Mouse (Mus musculus): ENCODE data around the gene Csf2rb2. TPM values are rescaled to one million over a fixed set of nuclear protein-coding genes. Genes with fewer than 3 reads are reported as not detected.
"Not testable (repeated sequence)": the region's sequence is repeated elsewhere in the genome, so short reads cannot be mapped to it uniquely, and the experiment has no call there.

Csf2rb2 gene
- polyA plus RNA-seq, 1 experiment from 2014 or later, result 0.17 TPM

DNA sequence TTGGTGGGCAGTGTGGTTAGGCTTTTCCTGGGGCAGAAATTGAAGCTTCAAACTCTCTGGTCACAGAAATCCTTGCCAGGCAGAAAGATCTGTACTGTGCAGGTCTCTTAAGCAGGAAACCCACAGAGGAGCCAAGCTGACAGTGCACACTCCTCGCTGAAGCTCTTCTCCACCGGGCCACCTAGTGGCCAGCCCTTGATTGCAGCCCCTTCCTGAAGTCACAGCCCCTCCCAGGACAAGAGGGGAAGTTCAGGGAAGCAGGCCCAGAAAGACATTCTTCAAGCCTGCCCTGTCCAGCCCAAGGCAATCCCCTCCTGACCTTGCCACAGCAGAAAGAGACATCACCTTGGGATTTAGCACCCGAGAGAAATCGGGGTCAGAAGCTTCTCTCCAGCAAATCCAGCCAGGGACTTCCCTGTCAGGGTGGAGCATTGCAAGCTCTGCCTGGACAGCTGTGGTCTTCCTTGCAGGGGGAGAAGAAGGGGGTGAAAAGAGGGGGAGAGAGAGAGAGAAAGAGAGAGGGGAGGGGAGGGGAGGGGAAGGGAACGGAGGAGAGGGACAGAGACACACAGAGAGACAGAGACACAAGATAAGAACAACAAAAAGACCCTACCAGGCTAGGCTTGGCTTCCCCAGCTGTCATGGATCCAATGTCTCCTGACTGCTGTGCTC, 15.4 kb upstream of the Csf2rb2 start:
- Histone ChIP-seq H3K27ac (replicated peaks) (0 out of 2 replicates have a peak overlapping the region, but pooled peaks have one; percentile 24), H3K4me1 (replicated peaks; ENCODE audit: control insufficient read depth, insufficient read depth) (no peaks in the 10 kb centered on the region), H3K27me3 (ENCODE audit: control insufficient read depth, insufficient read depth, low read length) (no peaks in the 10 kb centered on the region), H3K9ac (ENCODE audit: low read length) (no peak overlapping the region), H3K4me3 (ENCODE audit: low read depth, low read length) (no peak overlapping the region), H3K4me2 (replicated peaks; ENCODE audit: low read depth) (no peak overlapping the region), H3K9me3 (ENCODE audit: control insufficient read depth, low read length) (no peaks in the 10 kb centered on the region), H3K36me3 (ENCODE audit: control insufficient read depth, insufficient read depth, low read length) (no peaks in the 10 kb centered on the region)
- 6% methylated on average over 5 of the region's 5 CpGs for WGBS
- ATAC-seq (ENCODE audit: low FRiP score, low TSS enrichment) (peak; percentile 80; the same call in 1 of the 2 replicates), DNase-seq (ENCODE audit: low spot score) (peak; percentile 68)
- TF ChIP-seq EP300 (optimal IDR thresholded peaks at IDR 0.05), result no peak
- peak; percentile 88 for TF ChIP-seq CTCF (IDR thresholded peaks at IDR 0.05; ENCODE audit: low read depth)

DNA sequence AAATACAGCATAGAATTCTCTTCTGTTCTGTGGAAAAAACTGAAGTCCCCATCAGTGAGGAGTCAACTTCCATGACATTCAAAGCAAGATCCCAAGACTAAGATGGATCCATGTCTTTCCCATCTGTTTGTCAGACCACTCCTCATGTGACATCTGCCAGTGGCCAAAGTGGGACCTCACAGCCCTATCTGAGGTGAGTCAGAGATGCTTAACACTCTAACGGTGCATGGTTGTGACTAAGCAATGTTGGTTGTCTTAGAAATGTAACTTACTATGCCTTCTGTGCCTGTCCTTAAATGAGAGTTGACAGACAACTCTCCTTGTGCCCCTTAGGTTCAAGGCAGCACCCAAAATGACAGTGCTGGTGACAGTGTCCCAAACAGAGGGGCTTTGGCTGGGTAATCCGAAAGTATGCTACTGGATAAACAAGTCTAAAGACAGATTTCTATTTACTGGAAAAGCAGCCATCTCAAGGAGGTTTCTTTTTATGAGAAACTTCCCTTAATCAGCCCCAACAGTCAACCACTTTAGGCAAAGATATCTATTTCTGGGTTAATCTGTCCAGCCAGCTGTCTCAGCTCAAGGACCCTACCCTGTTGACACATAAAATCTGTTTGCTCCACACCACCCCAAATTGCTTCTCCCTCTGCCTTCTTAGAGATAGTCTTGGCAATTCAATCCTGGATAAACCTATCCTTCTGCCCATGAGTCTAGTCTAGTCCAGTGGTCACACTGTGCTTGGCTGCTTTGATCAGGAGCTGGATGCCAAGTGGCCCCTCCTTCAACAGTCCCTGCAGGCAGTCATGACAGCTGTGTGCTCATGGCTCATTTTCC, 13.0 kb upstream of the Csf2rb2 start:
- H3K4me2 ChIP-seq (replicated peaks; ENCODE audit: low read depth); H3K4me3 ChIP-seq (ENCODE audit: low read depth, low read length); H3K9me3 ChIP-seq (ENCODE audit: control insufficient read depth, low read length); H3K4me1 ChIP-seq (replicated peaks; ENCODE audit: control insufficient read depth, insufficient read depth); H3K9ac ChIP-seq (ENCODE audit: low read length); H3K36me3 ChIP-seq (ENCODE audit: control insufficient read depth, insufficient read depth, low read length); DNase-seq (ENCODE audit: low spot score); ATAC-seq (ENCODE audit: low FRiP score, low TSS enrichment); H3K27me3 ChIP-seq (ENCODE audit: control insufficient read depth, insufficient read depth, low read length); H3K27ac ChIP-seq (replicated peaks): not testable (repeated sequence)
- 64% methylated on average over 2 of the region's 2 CpGs for WGBS

DNA sequence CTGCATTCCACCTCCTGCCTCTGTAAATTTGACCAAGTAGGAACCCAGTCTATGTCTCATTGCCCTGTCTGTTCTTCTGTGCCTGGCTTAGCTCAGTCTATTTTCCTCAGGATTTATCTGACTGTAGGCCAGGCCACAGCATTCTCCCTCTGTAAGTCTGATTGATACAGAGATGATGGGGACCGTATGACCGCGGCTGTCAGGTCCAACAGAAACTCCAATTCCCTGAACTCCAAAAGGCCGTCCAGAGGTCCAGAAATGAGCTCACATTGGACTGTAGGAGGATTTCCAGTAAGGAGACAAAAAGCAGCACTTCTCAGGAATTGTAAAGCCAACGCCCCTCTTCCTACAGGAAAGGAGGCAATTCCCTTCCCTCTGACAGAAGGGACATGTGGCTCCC, 8.1 kb upstream of the Csf2rb2 start:
- DNase-seq (ENCODE audit: low spot score); H3K36me3 ChIP-seq (ENCODE audit: control insufficient read depth, insufficient read depth, low read length); H3K9me3 ChIP-seq (ENCODE audit: control insufficient read depth, low read length); H3K27me3 ChIP-seq (ENCODE audit: control insufficient read depth, insufficient read depth, low read length); H3K27ac ChIP-seq (replicated peaks); H3K9ac ChIP-seq (ENCODE audit: low read length); H3K4me3 ChIP-seq (ENCODE audit: low read depth, low read length); H3K4me1 ChIP-seq (replicated peaks; ENCODE audit: control insufficient read depth, insufficient read depth); ATAC-seq (ENCODE audit: low FRiP score, low TSS enrichment); H3K4me2 ChIP-seq (replicated peaks; ENCODE audit: low read depth): not testable (repeated sequence)
- 62% methylated on average over 5 of the region's 5 CpGs for WGBS

DNA sequence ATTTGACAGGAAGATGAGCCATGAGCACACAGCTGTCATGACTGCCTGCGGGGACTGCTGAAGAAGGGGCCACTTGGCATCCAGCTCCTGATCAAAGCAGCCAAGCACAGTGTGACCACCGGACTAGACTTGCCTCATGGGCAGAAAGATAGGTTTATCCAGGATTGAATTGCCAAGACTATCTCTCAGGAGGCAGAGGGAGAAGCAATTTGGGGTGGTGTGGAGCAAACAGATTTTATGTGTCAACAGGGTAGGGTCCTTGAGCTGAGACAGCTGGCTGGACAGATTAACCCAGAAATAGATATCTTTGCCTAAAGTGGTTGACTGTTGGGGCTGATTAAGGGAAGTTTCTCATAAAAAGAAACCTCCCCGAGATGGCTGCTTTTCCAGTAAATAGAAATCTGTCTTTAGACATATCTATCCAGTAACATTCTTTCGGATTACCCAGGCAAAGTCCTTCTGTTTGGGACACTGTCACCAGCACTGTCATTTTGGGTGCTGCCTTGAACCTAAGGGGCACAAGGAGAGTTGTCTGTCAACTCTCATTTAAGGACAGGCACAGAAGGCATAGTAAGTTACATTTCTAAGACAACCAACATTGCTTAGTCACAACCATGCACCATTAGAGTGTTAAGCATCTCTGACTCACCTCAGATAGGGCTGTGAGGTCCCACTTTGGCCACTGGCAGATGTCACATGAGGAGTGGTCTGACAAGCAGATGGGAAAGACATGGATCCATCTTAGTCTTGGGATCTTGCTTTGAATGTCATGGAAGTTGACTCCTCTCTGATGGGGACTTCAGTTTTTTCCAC, 7.1 kb upstream of the Csf2rb2 start:
- not testable (repeated sequence) for H3K4me2 ChIP-seq (replicated peaks; ENCODE audit: low read depth); H3K36me3 ChIP-seq (ENCODE audit: control insufficient read depth, insufficient read depth, low read length); DNase-seq (ENCODE audit: low spot score); ATAC-seq (ENCODE audit: low FRiP score, low TSS enrichment); H3K9me3 ChIP-seq (ENCODE audit: control insufficient read depth, low read length); H3K4me3 ChIP-seq (ENCODE audit: low read depth, low read length); H3K4me1 ChIP-seq (replicated peaks; ENCODE audit: control insufficient read depth, insufficient read depth); H3K27me3 ChIP-seq (ENCODE audit: control insufficient read depth, insufficient read depth, low read length); H3K27ac ChIP-seq (replicated peaks); H3K9ac ChIP-seq (ENCODE audit: low read length)
- WGBS, result 39% methylated on average over 4 of the region's 4 CpGs

DNA sequence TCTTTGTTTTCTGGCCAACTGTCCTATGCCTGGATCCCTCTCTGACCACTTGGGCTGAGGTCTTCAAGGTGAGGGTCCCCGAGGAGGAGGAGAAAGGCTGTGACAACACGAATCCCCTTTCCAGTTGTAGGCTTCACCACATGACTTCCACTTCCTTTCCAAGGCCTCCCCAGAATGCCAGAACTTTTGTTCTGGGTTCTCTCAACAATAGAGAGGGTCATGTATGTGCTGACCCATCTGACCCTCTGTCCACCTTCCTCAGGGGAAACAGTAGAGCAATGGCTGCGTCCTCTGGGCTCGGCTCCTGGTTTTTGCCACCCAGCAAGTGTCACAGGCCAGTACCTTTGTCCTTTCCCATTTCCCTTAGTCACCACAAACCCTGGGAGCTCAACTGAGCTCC, 5.5 kb upstream of the Csf2rb2 start:
- ATAC-seq (ENCODE audit: low FRiP score, low TSS enrichment) (no peak), DNase-seq (ENCODE audit: low spot score) (no peak)
- Histone ChIP-seq H3K4me2 (replicated peaks; ENCODE audit: low read depth) (no peak overlapping the region), H3K9ac (ENCODE audit: low read length) (no peak overlapping the region), H3K9me3 (ENCODE audit: control insufficient read depth, low read length) (no peaks in the 10 kb centered on the region), H3K27ac (replicated peaks) (no peak overlapping the region), H3K4me3 (ENCODE audit: low read depth, low read length) (no peak overlapping the region), H3K36me3 (ENCODE audit: control insufficient read depth, insufficient read depth, low read length) (no peaks in the 10 kb centered on the region), H3K4me1 (replicated peaks; ENCODE audit: control insufficient read depth, insufficient read depth) (no peaks in the 10 kb centered on the region), H3K27me3 (ENCODE audit: control insufficient read depth, insufficient read depth, low read length) (no peaks in the 10 kb centered on the region)
- WGBS, result 71% methylated on average over 4 of the region's 4 CpGs
- TF ChIP-seq EP300 (optimal IDR thresholded peaks at IDR 0.05) (no peak), CTCF (IDR thresholded peaks at IDR 0.05; ENCODE audit: low read depth) (no peak)
